Mouse (Mus musculus) heart, adult 2 months (tissue): ENCODE results near the gene Mbd4. TPM values are rescaled to one million over a fixed set of nuclear protein-coding genes. Genes with fewer than 3 reads are reported as not detected.

Experiments
- DNase-seq, 2 experiments: peaks; one replicate each; pipeline ENCODE4 v3.0.0; 2021
- H3K27ac ChIP-seq: fragments of 200-600 bp; 2 replicates; pipeline ENCODE4 v1.8.1; 2022
- H3K27me3 ChIP-seq: fragments of 200-500 bp; 2 replicates; pipeline ENCODE4 v1.6.1; 2012; ENCODE audit warnings: mild to moderate bottlenecking, low read length, inconsistent platforms, mixed read lengths; ENCODE audit not compliant: control insufficient read depth, insufficient read depth
- H3K36me3 ChIP-seq: fragments of 200-500 bp; 2 replicates; pipeline ENCODE4 v1.6.1; 2012; ENCODE audit warnings: low read length, inconsistent platforms; ENCODE audit not compliant: control insufficient read depth, insufficient read depth
- H3K4me1 ChIP-seq: fragments of 200-500 bp; 2 replicates; pipeline ENCODE4 v1.6.1; 2011; ENCODE audit warnings: low read length; ENCODE audit not compliant: control insufficient read depth, insufficient read depth
- H3K4me3 ChIP-seq: fragments of 200-600 bp; 2 replicates; pipeline ENCODE4 v1.8.1; 2022
- H3K79me2 ChIP-seq: fragments of 200-500 bp; replicated peaks from 2 replicates; pipeline ENCODE4 v1.6.1; 2012; ENCODE audit warnings: mild to moderate bottlenecking, inconsistent platforms, low read length, moderate library complexity, mixed read lengths; ENCODE audit not compliant: control insufficient read depth, insufficient read depth
- H3K9ac ChIP-seq: fragments of 200-500 bp; 2 replicates; pipeline ENCODE4 v1.6.1; 2012; ENCODE audit warnings: low read depth, mild to moderate bottlenecking, control low read depth, inconsistent platforms, low read length, mixed read lengths
- CTCF ChIP-seq: fragments of 200-600 bp; IDR thresholded peaks from 2 replicates; pipeline ENCODE4 v1.8.1; 2022; ENCODE audit warnings: antibody characterized with exemption, mild to moderate bottlenecking, moderate library complexity
- EP300 ChIP-seq: fragments of 200-500 bp; IDR thresholded peaks from 2 replicates; pipeline ENCODE4 v1.6.1; 2011; ENCODE audit warnings: low read depth, low read length, control low read depth; ENCODE audit not compliant: insufficient read depth
- POLR2A ChIP-seq: fragments of 200-500 bp; IDR thresholded peaks from 2 replicates; pipeline ENCODE4 v1.6.1; 2011; ENCODE audit warnings: mild to moderate bottlenecking, low read depth, low read length, control low read depth; ENCODE audit not compliant: insufficient read depth
- WGBS: fragments of 180-500 bp; shearing (Covaris S2); methylation state at CpG from one replicate; pipeline ENCODE4 v1.1.7; 2018; 5-methylcytosine and 5-hydroxymethylcytosine counted together
- intact Hi-C: fragments of 180-260 bp; cut with DNase I; formaldehyde crosslinking; loops from one replicate; pipeline ENCODE4 v1.15.1; 2025
- polyA plus RNA-seq: library from polyadenylated mRNA; depleted of rRNA; stranded (reverse); fragments of >200 nt; gene quantifications from 2 replicates; pipeline ENCODE4 v1.2.3, GENCODE M21; 2012
- total RNA-seq, 2 experiments: library from RNA; stranded (reverse); gene quantifications; 2 replicates each; pipeline ENCODE4 v1.2.3; 2021

The Mbd4 gene
- total and polyA plus RNA-seq, 3 experiments: 0.93 to 1.5 (median 1.2) TPM

- Histone ChIP-seq H3K27ac (no peak overlapping the region), H3K4me1 (peaks cover 1% of the 10 kb centered on the region; the same call in 1 of the 2 replicates), H3K27me3 (no peaks in the 10 kb centered on the region), H3K4me3 (no peak overlapping the region), H3K79me2 (no peaks in the 10 kb centered on the region), H3K36me3 (no peaks in the 10 kb centered on the region; the same call in 1 of the 2 replicates), H3K9ac (no peak overlapping the region)
- DNase-seq: no peak
- TF ChIP-seq EP300 (no peak), CTCF (no peak), POLR2A (no peak)
- intact Hi-C loops: loop anchor here (5.0 kb wide), 1 partner anchor 279 kb away; no protein-coding TSS in a partner anchor
- WGBS: 83% methylated on average over 10 of the region's 10 CpGs
These were observed 4.4 kb downstream of the Mbd4 start for GRCm38 (mm10) chr6:115848598-115849304.

- Histone ChIP-seq H3K27ac (peak overlapping the region; percentile 40), H3K36me3 (no peaks in the 10 kb centered on the region; the same call in 1 of the 2 replicates), H3K4me3 (no peak overlapping the region), H3K27me3 (no peaks in the 10 kb centered on the region), H3K4me1 (peaks cover 1% of the 10 kb centered on the region; the same call in 1 of the 2 replicates), H3K79me2 (no peaks in the 10 kb centered on the region), H3K9ac (no peak overlapping the region)
- intact Hi-C loops: loop anchor here (2.0 to 5.0 kb wide), 2 partner anchors 160 to 280 kb away; no protein-coding TSS in a partner anchor
- peak; percentile 50 to 68 for DNase-seq
- WGBS: 26% methylated on average over 8 of the region's 8 CpGs
- no peak for TF ChIP-seq EP300
- TF ChIP-seq CTCF: peak; percentile 85
- TF ChIP-seq POLR2A: no peak
These were observed 6.3 kb downstream of the Mbd4 start for GRCm38 (mm10) chr6:115846640-115847411.

GRCm38 (mm10) chr6:115845006-115845405, 8.2 kb downstream of the Mbd4 start:
- intact Hi-C loops: loop anchor here (5.0 kb wide), 1 partner anchor 282 kb away; no protein-coding TSS in a partner anchor
- no peak overlapping the region for H3K27ac ChIP-seq
- H3K27me3 ChIP-seq: no peaks in the 10 kb centered on the region
- H3K79me2 ChIP-seq: no peaks in the 10 kb centered on the region
- no peak for DNase-seq
- 91% methylated on average over 4 of the region's 4 CpGs for WGBS
- H3K9ac ChIP-seq: no peak overlapping the region
- peaks cover 1% of the 10 kb centered on the region; the same call in 1 of the 2 replicates for H3K4me1 ChIP-seq
- H3K4me3 ChIP-seq: no peak overlapping the region
- no peaks in the 10 kb centered on the region; the same call in 1 of the 2 replicates for H3K36me3 ChIP-seq
- TF ChIP-seq CTCF (no peak), EP300 (no peak), POLR2A (no peak)

GRCm38 (mm10) chr6:115838745-115839144, 14.4 kb downstream of the Mbd4 start:
- no peaks in the 10 kb centered on the region for H3K79me2 ChIP-seq
- H3K36me3 ChIP-seq: no peaks in the 10 kb centered on the region
- H3K4me3 ChIP-seq: peak overlapping the region; percentile 51
- intact Hi-C loops: no loop called here
- no peaks in the 10 kb centered on the region; the same call in 1 of the 2 replicates for H3K4me1 ChIP-seq
- TF ChIP-seq POLR2A: no peak
- no peak for TF ChIP-seq EP300
- no peak for TF ChIP-seq CTCF
- no peaks in the 10 kb centered on the region for H3K27me3 ChIP-seq
- 62% methylated on average over 5 of the region's 5 CpGs for WGBS
- no peak for DNase-seq
- H3K9ac ChIP-seq: no peak overlapping the region
- H3K27ac ChIP-seq: no peak overlapping the region

- Histone ChIP-seq H3K36me3 (no peaks in the 10 kb centered on the region), H3K4me3 (peak within 1 kb of the TSS; percentile 51), H3K9ac (peak within 1 kb of the TSS; percentile 36), H3K27ac (no peak within 1 kb of the TSS), H3K79me2 (no peaks in the 10 kb centered on the region), H3K4me1 (no peaks in the 10 kb centered on the region; the same call in 1 of the 2 replicates), H3K27me3 (no peaks in the 10 kb centered on the region)
- DNase-seq: peak; percentile 55 to 72
- intact Hi-C loops: no loop called here
- WGBS: 3% methylated on average over 19 of the region's 19 CpGs
- TF ChIP-seq CTCF (0 out of 2 replicates have a peak, but pooled peaks have one; percentile 5), EP300 (0 out of 2 replicates have a peak, but pooled peaks have one; percentile 21), POLR2A (0 out of 2 replicates have a peak, but pooled peaks have one; percentile 42)
These were observed 15.0 kb downstream of the Mbd4 start, which contains the start of gene Efcab12 for GRCm38 (mm10) chr6:115838161-115838597. Gene Efcab12, minus strand, starts transcription at chr6:115838412.
